Mouse (Mus musculus): ENCODE results near the gene Spata2l.
"Not testable (repeated sequence)": the region's sequence is repeated elsewhere in the genome, so short reads cannot be mapped to it uniquely, and the experiment has no call there.

Gene Spata2l

GRCm38 (mm10) chr8:123235520-123236497 lies at the start of gene Spata2l:
Spata2l (minus strand) TSS chr8:123236233.
- DNase-seq = peak; percentile 95 to 96

- DNase-seq = no peak
Measured at GRCm38 (mm10) chr8:123284493-123284892, 48.5 kb upstream of the Spata2l start.

- peak; percentile 58 to 63 for DNase-seq
Measured at GRCm38 (mm10) chr8:123283991-123284390, 48.0 kb upstream of the Spata2l start.

- peak; percentile 58 to 59 for DNase-seq
Measured at GRCm38 (mm10) chr8:123282994-123283393, 47.0 kb upstream of the Spata2l start.

- no peak for DNase-seq
Measured at GRCm38 (mm10) chr8:123280302-123281094, 44.5 kb upstream of the Spata2l start.

- no peak for DNase-seq
Measured at GRCm38 (mm10) chr8:123279828-123280227, 43.8 kb upstream of the Spata2l start.

- no peak for DNase-seq
Measured at GRCm38 (mm10) chr8:123278445-123278844, 42.4 kb upstream of the Spata2l start.

GRCm38 (mm10) chr8:123275096-123275495 lies 39.1 kb upstream of the Spata2l start:
- DNase-seq = no peak

- DNase-seq = no peak
Measured at GRCm38 (mm10) chr8:123274447-123274846, 38.4 kb upstream of the Spata2l start.

GRCm38 (mm10) chr8:123271901-123272300 lies 35.9 kb upstream of the Spata2l start:
- DNase-seq = no peak

GRCm38 (mm10) chr8:123271147-123271546 lies 35.1 kb upstream of the Spata2l start:
- no peak for DNase-seq

- DNase-seq = no peak
Measured at GRCm38 (mm10) chr8:123267926-123268656, 32.1 kb upstream of the Spata2l start.

GRCm38 (mm10) chr8:123257593-123257992 lies 21.6 kb upstream of the Spata2l start:
- DNase-seq = not testable (repeated sequence)

- DNase-seq = no peak
Measured at GRCm38 (mm10) chr8:123257114-123257513, 21.1 kb upstream of the Spata2l start.

- DNase-seq = peak in 1 of 2 experiments; percentile 7
Measured at GRCm38 (mm10) chr8:123255170-123255569, 19.1 kb upstream of the Spata2l start.

GRCm38 (mm10) chr8:123254099-123254885 lies 18.3 kb upstream of the Spata2l start, which contains the start of the genes Zfp276 and Vps9d1:
Zfp276 (plus strand) TSS chr8:123254195.
Vps9d1 (minus strand) TSS chr8:123254348.
- DNase-seq = peak; percentile 83 to 88

GRCm38 (mm10) chr8:123253451-123254098 lies 17.5 kb upstream of the Spata2l start:
- no peak for DNase-seq

GRCm38 (mm10) chr8:123252925-123253324 lies 16.9 kb upstream of the Spata2l start:
- no peak for DNase-seq

- no peak for DNase-seq
Measured at GRCm38 (mm10) chr8:123250940-123251339, 14.9 kb upstream of the Spata2l start.

GRCm38 (mm10) chr8:123248596-123248995 lies 12.6 kb upstream of the Spata2l start:
- no peak for DNase-seq

- DNase-seq = no peak
Measured at GRCm38 (mm10) chr8:123247748-123248147, 11.7 kb upstream of the Spata2l start.
